Mouse (Mus musculus) neural tube, embryonic 10.5 days (tissue): ENCODE data around the gene Frzb.
"Not testable (repeated sequence)": the region's sequence is repeated elsewhere in the genome, so short reads cannot be mapped to it uniquely, and the experiment has no call there.

Experiments
- DNase-seq: peaks from one replicate; pipeline ENCODE4 v3.0.0-alpha.2; 2017; ENCODE audit warnings: low spot score; ENCODE audit errors: extremely low spot score

The Frzb gene

DNA sequence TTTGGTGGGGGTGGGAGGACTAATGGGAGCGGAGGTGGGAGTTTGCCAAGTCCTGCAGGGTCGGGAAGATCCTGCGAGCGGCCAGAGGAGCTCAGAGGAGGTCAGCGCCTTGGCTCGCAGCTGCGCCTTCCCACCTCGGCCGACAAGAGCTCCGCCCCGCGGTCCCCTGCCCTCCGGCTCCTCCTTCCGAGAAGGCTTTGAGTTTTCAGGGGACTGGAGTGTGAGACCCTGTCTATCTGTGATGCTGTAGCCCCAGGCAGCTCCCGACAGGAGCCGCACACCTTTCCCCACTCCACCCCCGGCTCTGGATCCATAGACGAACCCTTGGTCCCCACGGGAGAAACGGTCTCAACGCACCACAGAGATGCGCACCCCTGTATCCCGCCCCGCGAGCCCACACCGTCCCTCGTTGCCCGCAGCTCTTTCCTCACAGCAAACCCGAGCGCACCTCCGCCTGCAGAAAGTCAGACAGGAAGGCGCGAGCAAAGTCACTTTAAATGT lies at the start of gene Frzb:
TSS of gene Frzb (minus strand) at position 335 of the 501 bp plus-strand sequence.
- peak; percentile 82 for DNase-seq

DNA sequence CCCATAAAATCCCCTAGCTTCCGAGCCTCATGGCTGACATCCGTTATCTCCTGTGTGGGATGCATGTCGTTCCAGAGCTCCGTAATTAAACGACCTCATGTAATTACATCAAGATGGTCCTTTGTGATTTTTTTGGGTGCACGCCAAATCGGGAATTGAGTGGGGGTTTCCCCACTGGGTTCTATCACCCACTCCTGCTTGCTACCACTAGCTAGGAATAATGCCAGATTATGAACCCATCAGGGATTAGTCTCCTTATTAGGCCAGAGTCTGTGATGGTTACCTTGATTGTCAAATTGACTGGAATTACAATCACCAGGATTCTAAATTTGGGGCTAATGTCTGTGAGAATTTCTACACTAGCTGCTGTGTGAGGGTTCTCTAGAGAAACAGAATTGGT lies 47.9 kb upstream of the Frzb start:
- not testable (repeated sequence) for DNase-seq

DNA sequence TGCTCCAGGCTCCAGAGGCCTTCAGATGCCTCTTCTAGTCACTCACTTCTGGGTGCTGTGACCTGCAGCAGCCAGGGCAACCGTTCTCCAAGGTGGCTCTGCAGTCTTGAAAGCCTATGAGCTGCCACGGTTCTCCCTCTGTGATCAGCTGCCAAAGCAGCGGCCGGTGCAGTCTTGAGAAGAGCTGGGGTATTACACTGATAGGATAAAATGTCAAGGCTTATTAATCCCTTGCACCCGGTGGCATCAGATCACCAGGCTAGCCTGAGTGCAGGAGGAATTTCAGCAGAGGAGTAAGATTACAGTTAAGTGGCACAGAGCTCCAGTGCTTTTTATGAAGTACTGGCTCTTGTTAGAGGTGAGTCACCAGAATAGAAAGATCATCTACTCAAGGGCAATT lies 39.4 kb upstream of the Frzb start:
- no peak for DNase-seq

DNA sequence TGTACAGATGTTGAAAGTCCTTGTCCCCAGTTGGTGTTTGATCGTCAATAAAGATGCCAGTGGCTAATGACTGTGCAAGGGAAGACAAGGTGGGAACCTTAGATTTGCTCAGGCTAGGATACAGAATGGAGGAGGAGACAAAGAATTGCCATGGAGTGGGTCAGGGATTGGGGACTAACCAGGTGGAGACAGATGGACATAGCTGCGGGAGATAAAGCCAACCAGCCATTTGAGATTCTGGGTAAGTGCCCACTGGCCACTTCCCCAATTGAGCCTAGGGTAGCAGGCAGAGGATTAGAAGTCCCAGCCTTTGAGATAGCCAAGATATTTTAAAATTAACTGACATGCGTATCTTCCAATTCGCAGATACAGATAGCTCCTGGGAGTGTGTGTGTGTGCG lies 37.5 kb upstream of the Frzb start:
- DNase-seq: no peak

DNA sequence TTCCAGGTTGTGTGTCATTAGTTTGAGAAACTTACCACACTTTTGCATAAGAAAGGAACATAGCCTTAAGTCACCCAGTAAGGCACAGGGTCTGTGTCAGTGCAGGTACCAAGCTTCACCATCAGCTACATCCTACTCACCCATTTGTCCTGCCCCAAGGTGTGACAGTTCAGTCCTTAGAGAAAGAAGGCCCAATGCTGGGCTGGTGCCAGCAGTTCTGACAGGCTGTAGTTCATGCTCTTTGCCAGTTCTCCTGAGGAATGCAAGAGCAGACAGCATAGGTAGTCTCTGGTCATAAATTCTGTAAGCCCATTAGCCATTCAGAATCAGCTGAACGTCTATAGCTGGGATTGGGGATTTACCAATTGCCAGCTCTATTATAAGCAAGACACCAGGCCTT lies 28.4 kb upstream of the Frzb start:
- DNase-seq: no peak

DNA sequence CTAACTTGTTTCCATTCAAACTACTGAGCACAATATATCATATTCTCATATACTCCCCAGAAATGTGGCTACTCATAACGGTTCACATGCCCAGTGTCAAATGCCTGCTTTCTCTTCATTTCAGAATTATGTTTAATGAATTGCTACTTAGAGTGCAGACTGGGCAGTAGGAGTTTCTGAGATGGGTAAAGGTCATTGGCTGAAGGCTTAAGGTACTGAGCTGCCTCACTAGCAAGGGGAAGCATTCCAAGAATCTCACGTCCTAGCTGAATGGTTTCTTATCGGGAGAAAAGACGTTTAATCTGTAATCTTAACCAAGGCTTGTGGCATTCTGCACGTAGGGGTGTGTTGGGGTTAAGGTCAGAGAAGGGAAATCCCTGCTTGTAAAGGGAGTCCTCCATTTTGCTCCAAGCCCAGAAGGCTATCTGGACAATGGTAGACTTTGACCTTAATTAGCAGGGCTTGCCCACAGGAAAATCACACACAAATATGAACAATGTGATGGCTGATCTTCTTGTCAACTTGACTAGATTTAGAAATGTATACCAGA lies 26.9 kb upstream of the Frzb start:
- no peak for DNase-seq

DNA sequence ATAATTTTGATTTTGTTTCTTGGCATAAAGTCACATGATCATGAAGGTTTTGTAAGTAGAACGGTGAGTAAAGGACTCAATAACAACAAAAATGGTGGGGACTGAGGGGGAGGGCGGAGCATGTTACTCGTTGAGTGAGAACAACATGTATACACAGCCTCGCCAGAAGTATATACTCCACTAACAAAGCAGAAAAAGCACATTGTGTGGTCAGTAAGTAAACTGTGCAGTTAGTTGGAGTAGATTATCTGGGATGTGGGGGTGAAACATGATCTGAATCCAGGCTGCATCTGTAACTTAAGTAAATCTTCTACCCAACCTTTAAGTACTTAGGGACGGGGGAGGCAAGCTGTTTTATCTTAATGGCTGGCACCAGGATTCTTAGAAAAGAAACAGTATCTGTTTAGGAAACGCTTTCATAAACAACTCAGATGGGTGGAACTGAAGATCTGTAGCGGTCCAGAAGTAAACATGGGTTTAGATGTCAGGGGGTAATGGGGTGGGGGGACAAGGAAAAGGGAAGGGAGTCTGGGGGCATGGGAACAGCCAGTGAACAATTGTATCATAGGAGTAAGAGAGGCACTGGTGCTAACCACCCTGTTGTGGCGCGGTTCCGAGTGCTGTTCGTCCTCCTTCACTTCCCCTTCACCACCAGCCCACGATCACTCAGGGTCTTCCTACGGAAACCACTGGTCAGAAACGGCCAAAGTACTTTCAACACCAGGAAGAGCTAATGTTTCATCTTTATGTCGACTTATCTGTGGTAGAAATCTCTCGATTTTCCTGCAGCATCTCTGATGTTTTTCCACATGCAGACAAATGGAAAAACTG lies 18.8 kb upstream of the Frzb start:
- no peak for DNase-seq

DNA sequence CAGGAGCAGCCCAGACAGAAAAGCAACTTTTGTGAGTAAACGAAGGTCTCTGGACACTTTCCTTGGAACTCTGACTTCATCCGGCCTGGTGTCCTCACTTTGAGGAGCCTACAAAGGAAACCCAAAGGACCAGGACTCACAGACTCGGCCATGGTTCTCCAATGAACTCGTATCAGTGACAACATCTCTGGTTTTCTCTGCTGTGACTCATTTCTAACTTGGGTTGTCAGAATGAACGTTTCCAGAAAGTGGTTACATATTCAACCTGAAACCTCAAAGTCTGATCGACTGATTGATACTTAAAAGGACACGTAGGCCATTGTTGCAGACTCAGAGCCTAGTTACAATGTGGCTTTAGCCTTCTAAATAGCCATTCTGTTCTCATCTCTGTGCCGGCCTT lies 14.4 kb upstream of the Frzb start:
- DNase-seq: no peak

DNA sequence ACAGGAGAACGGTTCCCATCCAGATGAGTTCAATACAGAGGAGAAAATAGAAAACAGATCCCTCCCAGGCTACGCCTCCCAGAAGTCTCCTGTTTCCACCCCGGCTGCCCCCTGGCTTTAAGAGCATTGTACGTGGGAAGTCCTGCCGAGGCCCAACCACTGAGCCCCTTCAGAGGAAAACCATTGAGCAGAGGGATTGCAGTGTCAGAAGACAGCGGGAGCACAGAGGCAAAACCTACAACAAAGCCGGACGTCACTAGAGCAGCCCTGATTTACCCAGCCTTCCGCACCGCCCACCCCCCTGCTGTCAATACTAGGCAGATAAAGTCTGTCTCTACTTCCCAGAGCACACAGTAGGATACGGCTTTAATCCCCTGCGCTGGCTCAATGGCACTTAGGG lies 806 bp upstream of the Frzb start:
- DNase-seq: peak; percentile 65

DNA sequence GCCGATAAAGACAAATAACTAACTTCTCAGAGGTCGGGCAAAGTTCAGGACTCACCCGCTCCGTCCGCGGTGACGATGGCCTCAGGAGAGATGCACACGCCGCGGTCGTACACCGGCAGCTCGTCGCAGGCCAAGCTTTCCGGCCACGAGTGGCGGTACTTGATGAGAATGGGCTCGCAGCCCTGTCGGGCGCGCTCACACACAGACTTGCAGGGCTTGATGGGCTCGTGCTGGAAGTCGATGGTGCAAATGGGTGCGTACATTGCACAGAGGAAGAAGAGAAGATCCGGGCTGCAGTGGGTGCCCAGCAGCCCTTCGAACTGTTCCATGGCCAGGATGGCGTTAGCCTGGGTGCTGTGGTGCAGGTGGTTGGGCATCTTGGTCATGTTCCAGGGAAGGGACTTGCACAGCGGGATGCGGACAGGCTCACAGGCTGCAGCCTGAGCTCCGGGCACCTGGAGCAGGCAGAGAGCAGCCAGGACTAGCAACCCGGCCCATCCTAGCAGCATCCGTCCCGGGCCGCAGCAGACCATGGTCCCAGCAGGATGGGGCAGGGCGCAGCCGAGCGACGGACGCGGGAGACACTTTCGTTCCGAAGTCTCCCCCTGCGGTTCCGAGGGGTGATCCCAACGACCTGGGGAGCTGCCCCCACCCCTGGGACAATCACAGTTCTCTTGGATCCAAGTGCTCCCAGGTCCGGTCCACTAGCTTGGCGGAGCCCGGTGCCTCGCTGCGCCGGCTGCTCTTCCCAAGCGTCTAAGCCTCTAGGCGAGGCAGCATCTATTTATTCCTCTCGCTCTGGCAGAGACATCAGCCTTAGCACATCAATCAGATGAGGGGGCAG lies 895 bp downstream of the Frzb start:
- DNase-seq: peak; percentile 68

DNA sequence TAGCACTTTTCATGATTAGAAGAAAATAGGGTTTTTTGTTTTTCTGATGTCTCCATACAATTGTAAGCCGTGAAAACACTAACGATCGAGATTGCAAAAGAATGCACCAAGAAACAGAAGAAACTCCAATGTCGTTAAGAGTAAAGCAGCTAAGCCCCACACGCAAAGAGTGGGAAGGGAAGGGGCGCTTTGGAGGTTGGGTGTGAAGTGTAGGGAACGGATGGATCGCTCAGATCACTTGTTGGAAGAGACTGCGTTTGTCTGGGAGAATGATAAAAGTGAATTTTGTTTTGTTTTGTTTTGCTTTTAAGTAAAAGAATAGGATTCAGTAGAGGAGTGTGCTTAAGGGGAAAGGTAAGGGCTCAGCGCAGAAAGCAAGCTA lies 1.5 kb downstream of the Frzb start:
- DNase-seq: no peak

DNA sequence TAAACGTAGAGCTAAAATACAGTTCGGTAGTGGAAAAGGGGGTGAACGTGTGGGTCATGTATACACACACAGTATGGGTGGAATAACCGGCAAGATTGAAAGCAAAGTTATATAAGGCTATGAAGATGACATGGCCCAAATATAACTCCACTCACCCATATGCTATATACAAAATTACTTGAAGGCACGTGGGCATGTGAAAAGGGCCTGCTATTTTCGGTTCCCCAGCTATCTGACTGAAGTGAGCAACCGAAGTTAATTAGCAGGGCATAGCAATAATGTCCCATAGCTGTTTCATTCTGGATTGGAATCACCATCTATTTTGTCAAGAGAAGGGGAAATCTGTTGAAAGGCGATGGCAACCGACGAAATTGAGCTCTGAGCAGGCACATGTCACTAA lies 1.9 kb downstream of the Frzb start:
- DNase-seq: peak; percentile 20

DNA sequence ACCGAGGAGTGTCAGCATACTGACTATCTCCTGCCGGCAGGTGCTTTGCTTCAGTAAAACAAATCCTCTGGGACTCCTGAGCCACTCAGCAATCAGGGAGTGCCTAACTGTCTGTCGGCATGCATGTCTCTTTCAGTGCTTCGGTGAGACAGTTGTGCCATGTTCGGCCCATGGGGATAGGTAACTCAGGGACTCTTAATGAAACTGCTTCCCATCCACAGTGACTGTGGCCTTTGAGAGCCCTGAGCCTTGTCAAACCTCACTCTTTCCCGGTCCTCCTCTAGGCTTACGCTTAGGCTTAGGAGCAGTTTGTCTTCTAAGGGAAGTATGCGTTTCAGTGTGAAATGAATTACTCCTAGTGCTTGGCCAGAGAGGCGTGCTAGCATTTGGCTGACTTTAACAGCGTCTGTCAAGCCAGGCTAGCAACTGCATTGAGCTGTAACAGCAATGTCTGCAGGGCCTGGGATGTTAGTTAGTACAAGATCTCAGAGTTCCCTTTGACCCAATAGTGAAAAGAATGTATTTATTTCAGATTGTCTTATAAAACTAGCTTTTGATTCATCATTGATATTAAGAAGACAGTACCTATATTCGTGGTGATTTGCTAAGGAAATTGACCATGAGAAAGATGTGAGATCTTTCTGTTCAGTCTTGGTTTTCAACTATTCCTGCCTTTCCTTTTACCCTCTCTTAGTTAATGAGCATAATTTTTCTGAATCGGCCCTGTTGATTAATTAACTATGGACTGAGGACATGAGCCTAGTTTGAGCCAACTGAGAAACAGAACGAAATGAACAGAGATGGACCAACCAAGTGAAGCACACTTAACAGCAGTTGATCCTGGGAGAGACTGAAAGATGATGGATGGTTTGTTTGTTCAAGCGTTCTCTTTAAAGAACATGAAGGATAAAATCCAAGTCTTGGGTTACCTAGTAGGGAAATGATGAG lies 2.7 kb downstream of the Frzb start:
- DNase-seq: peak; percentile 22

DNA sequence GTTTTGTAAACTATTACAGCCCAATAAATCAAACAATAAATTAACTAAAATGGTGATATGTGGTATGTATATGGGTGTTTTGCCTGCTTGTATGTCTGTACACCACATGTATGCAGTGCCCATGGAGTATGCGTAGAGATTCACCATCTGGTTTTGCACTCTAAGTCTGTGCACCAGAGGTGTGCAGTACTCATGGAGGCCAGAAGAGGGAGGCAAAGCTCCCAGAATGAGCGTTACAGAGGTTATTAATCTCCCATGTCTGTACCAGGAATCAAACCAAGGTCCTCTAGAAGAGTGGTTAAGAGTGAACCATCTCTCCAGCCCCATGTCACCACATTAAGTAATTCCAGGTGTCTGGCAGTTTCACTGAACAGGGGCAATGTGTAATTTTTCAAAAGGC lies 3.5 kb downstream of the Frzb start:
- DNase-seq: no peak

DNA sequence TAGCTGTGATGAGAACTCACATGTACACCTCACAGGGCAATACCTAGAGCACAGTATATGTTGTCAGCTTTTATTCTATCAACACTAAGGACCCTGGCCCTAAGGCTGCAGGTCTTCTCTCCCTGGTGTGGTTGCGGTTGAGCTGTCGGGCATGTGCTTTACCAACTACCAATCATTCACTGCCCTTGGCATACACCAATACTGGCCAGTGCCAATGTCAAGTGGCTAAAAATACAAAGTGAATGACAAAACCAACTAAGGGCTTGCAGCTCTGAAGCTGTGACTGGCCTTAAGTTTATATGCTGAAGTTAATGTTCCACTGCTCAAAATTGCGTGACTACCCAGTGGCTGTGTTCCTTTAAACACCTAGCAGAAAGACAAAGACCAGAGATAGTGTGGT lies 6.0 kb downstream of the Frzb start:
- DNase-seq: no peak

DNA sequence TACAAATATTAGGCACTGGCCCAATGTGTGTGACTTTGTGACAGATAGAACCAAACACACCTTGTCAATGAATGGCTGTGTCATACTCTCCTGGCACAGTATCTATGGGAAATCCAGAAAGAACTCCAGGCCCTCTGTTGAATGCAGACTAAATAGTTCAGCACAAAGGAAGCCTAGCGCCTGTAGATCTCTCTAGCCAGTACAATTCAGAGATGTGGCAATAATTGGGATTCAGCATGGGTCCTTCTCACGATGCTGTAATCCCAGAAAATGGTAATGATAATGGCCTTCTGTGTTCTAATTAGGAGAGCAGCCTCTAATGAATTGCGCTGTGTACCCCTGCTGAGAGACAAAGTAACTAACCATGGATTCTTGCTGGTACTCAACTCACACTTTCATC lies 8.6 kb downstream of the Frzb start:
- DNase-seq: no peak

DNA sequence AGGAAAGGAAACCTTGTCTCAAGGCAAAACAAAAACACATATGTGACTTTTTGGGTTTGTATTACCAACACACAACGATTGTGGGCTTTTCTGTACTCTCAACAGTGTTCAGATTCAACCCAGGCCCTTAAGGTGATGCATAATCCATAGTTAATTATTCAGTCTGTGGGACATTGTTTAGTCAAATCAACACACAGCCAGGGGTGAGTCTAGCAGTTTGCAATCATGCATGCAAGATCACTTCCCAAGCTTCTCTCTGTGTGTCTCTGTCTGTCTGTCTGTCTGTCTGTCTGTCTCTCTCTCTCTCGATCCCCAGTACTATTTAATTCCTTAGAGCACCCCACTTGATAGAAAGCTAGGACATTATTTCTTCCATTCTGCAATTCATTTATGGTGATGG lies 10.0 kb downstream of the Frzb start:
- no peak for DNase-seq

DNA sequence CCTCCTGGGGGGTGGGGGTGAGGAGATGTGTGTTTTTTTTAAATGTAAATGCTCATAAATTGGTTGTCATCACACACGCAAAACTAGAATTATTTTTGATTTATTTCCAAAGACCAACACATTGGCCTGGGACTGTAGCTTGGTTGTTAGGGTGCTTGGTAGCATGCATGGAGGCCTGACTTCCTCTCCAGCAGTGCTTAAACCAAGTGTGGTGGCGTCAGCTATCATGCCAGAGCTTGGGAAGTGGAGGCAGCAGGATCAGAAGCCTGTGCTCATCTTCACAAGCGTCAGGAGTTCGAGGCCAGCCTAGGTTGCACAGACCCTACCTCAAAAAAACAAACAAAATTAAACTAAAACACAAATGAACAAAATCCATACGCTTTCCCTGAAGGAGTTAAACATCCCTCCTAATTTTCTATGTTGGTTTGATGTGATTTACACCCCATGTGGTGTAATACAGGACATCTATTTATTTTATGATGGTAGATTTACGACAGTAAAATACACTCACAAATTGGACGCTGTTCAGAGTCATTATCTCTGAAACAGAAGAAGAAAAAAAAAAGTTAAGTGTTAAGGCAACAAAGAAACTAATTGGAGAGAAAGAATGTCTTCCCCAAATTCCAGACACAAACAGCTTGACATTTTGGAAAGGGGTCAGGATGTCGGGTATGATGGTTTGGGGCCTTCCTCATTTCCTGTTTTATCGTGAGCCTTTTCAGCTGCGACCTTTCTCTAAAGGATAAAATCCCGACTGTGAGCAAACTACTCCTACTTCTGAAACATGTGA lies 12.4 kb downstream of the Frzb start:
- no peak for DNase-seq

DNA sequence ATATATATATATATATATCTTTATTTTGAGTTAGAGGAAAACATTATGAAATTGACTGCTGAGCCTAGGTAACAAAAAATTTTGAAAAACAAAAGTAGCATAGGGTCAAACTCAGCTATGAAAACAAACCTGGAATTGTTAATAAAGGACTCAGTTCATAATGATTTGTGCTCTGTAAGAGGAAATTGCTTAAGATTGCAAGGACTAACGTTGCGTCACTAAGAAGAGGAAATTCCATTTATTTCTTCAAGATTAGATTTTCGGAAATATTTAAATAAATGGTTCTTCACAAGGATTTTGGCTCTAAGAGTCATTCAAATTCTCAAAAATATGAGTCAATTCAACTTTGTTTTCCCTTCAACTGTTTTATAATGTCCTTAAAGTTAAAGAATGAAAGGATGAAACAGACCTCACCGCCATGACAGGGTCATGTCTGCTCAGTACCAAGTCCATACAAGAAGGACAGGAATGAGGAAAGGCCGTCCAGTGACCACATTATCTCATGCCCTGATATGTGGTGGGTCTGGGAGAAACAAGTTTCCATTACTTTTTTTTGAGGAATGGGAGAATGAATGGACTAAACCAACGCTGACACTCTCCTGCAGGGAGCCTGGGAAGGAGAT lies 14.1 kb downstream of the Frzb start:
- DNase-seq: no peak
